In genomic region chr11:50158346-50158745, GRCm38 (mm10) we compare ENCODE assay signal across 21 mouse cellular contexts. TPM values are rescaled to one million over a fixed set of nuclear protein-coding genes. Genes with fewer than 3 reads are reported as not detected.
DNase-seq lines count a peak whose midpoint lies in the region; ATAC-seq and TF ChIP-seq lines count a peak whose summit lies in the region.
"Had no signal": no experiment of that assay in that cellular context is flagged by ENCODE, and none has a peak within 500 bp of the region (broad histone marks: within the 10 kb centered on the region; RNA-seq: fewer than 3 reads in every experiment).

No protein-coding gene starts in this region.

- no peak overlapping the region for H3K9ac ChIP-seq in kidney, embryonic 16.5 days (replicated peaks; ENCODE audit: low read length)
- no peak overlapping the region for H3K9ac ChIP-seq in liver, postnatal 0 days (replicated peaks)
- H3K9ac ChIP-seq: embryonic facial prominence, embryonic 12.5 days; forebrain, embryonic 15.5 days had no signal

- WGBS in kidney, embryonic 16.5 days, result 86% methylated on average over 7 of the region's 7 CpGs
- WGBS in liver, postnatal 0 days (ENCODE audit: insufficient replicate concordance), result 65% methylated on average over 7 of the region's 7 CpGs

- peaks cover 56% of the 10 kb centered on the region for H3K36me3 ChIP-seq in kidney, embryonic 16.5 days (ENCODE audit: insufficient read depth, low read length)
- peaks cover 47% of the 10 kb centered on the region for H3K36me3 ChIP-seq in liver, postnatal 0 days (replicated peaks; ENCODE audit: insufficient read depth, low read length)

- H3K4me1 ChIP-seq in kidney, embryonic 16.5 days (ENCODE audit: insufficient read depth, low read length), result peaks cover 10% of the 10 kb centered on the region
- peaks cover 22% of the 10 kb centered on the region for H3K4me1 ChIP-seq in liver, postnatal 0 days (ENCODE audit: insufficient read depth)
- H3K4me1 ChIP-seq: embryonic facial prominence, embryonic 12.5 days; forebrain, embryonic 15.5 days had no signal

- H3K27me3 ChIP-seq in kidney, embryonic 16.5 days (ENCODE audit: insufficient read depth, low read length), result no peaks in the 10 kb centered on the region
- H3K27me3 ChIP-seq in liver, postnatal 0 days (ENCODE audit: insufficient read depth, low read length), result no peaks in the 10 kb centered on the region
- H3K27me3 ChIP-seq: CH12.LX; embryonic facial prominence, embryonic 12.5 days; forebrain, embryonic 15.5 days; Patski had no signal

- H3K9me3 ChIP-seq in kidney, embryonic 16.5 days (ENCODE audit: low read length), result no peaks in the 10 kb centered on the region
- H3K9me3 ChIP-seq in liver, postnatal 0 days (ENCODE audit: low read length), result no peaks in the 10 kb centered on the region
- H3K9me3 ChIP-seq: embryonic facial prominence, embryonic 12.5 days; forebrain, embryonic 15.5 days; heart, embryonic 10.5 days had no signal

- no peak overlapping the region for H3K27ac ChIP-seq in kidney, embryonic 16.5 days (ENCODE audit: low read length)
- peak overlapping the region; percentile 24; the same call in 1 of the 2 replicates for H3K27ac ChIP-seq in liver, postnatal 0 days (ENCODE audit: low read depth)
- H3K27ac ChIP-seq: embryonic facial prominence, embryonic 12.5 days; forebrain, embryonic 15.5 days; heart, embryonic 10.5 days had no signal

- ATAC-seq in kidney, embryonic 16.5 days (ENCODE audit: low FRiP score, low TSS enrichment), result no peak
- ATAC-seq in liver, postnatal 0 days, result 0 out of 2 replicates have a peak, but pooled peaks have one; percentile 26
- ATAC-seq: activated CD4-positive, CD25-positive, alpha-beta regulatory T cell, adult 4 months; forebrain, embryonic 15.5 days; Patski had no signal

- no peak for TF ChIP-seq EP300 in liver, postnatal 0 days (IDR thresholded peaks at IDR 0.05; ENCODE audit: low read depth)

- no peak overlapping the region for H3K4me3 ChIP-seq in kidney, embryonic 16.5 days (ENCODE audit: low read length)
- no peak overlapping the region for H3K4me3 ChIP-seq in liver, postnatal 0 days (ENCODE audit: low read depth, low read length)
- H3K4me3 ChIP-seq: embryonic facial prominence, embryonic 12.5 days; forebrain, embryonic 15.5 days; heart, embryonic 10.5 days had no signal

- no peak for TF ChIP-seq CTCF in liver, postnatal 0 days (IDR thresholded peaks at IDR 0.05; ENCODE audit: low read depth)

- H3K4me2 ChIP-seq in kidney, embryonic 16.5 days (replicated peaks; ENCODE audit: low read depth, low read length), result no peak overlapping the region
- H3K4me2 ChIP-seq in liver, postnatal 0 days (ENCODE audit: low read depth, low read length), result no peak overlapping the region
- H3K4me2 ChIP-seq: embryonic facial prominence, embryonic 12.5 days; forebrain, embryonic 15.5 days had no signal

- peak; percentile 38 for DNase-seq in kidney, adult 18-20 months
- DNase-seq in kidney, postnatal 4 days, result no peak
- DNase-seq in kidney, postnatal 25 days, result peak; percentile 27 to 78
- DNase-seq in kidney, postnatal 36 days, result peak; percentile 63 to 65
- DNase-seq in liver, postnatal 0 days, result no peak
- DNase-seq in lung, adult 18-20 months, result no peak
- DNase-seq: adrenal gland, postnatal 14 days; cerebellum, adult 11-12 months; cerebellum, adult 9-10 months; cerebellum, postnatal 25 days; gastrocnemius, postnatal 36 days; heart, adult 18-20 months; heart, postnatal 10 days; heart, postnatal 4 days had no signal

RNA-seq across cellular contexts. Expression of gene Mrnip, which starts 15.9 kb away (rescaled TPM):
- 21.7 and 23.2 TPM in 2 replicates for polyA plus RNA-seq in kidney, embryonic 16.5 days (2015; fragmentation: Nextera tagmentation; extraction: Ambion mirVana)
- 5.0 and 5.1 TPM in 2 replicates for polyA plus RNA-seq in liver, postnatal 0 days (2015; fragmentation: Nextera tagmentation; extraction: Ambion mirVana)

RNA-seq across cellular contexts. Expression of gene Tbc1d9b, which starts 27.1 kb away (rescaled TPM):
- polyA plus RNA-seq in kidney, embryonic 16.5 days (2015; fragmentation: Nextera tagmentation; extraction: Ambion mirVana), result 44.3 and 47.2 TPM in 2 replicates
- 8.9 and 9.1 TPM in 2 replicates for polyA plus RNA-seq in liver, postnatal 0 days (2015; fragmentation: Nextera tagmentation; extraction: Ambion mirVana)

RNA-seq across cellular contexts. Expression of gene Sqstm1, which starts 52.3 kb away (rescaled TPM):
- 298 and 338 TPM in 2 replicates for polyA plus RNA-seq in kidney, embryonic 16.5 days (2015; fragmentation: Nextera tagmentation; extraction: Ambion mirVana)
- 154 and 172 TPM in 2 replicates for polyA plus RNA-seq in liver, postnatal 0 days (2015; fragmentation: Nextera tagmentation; extraction: Ambion mirVana)

RNA-seq across cellular contexts. Expression of gene Mgat4b, which starts 52.3 kb away (rescaled TPM):
- polyA plus RNA-seq in kidney, embryonic 16.5 days (2015; fragmentation: Nextera tagmentation; extraction: Ambion mirVana), result 9.8 and 11.9 TPM in 2 replicates
- 17.2 and 18.6 TPM in 2 replicates for polyA plus RNA-seq in liver, postnatal 0 days (2015; fragmentation: Nextera tagmentation; extraction: Ambion mirVana)

Comparison
In these comparisons a context has a peak if more than half of its experiments do, and no peak if none do; other contexts are left out.
1. DNase-seq: peak in kidney, adult 18-20 months (single experiment), kidney, postnatal 25 days (2 of 2) and kidney, postnatal 36 days (2 of 2); none in kidney, postnatal 4 days (0 of 2), liver, postnatal 0 days (single experiment) and lung, adult 18-20 months (0 of 2).